Mouse (Mus musculus) ES-E14 (cell line): Measurements from ENCODE around the gene Nr4a1. TPM values are rescaled to one million over a fixed set of nuclear protein-coding genes. Genes with fewer than 3 reads are reported as not detected.

ENCODE experiments used
- DNase-seq: peaks from one replicate; pipeline ENCODE4 v3.0.0-alpha.2; 2013; ENCODE audit warnings: low read depth, low spot score
- H3K27ac ChIP-seq: 2 replicates; pipeline ENCODE4 v1.5.1; 2012; ENCODE audit warnings: low read depth, mild to moderate bottlenecking, low read length, moderate library complexity, mixed read lengths; ENCODE audit not compliant: poor library complexity, insufficient read depth, severe bottlenecking
- H3K36me3 ChIP-seq: 2 replicates; pipeline ENCODE4 v1.6.1; 2012; ENCODE audit warnings: mild to moderate bottlenecking, low read length, moderate library complexity, mixed read lengths; ENCODE audit not compliant: control insufficient read depth, poor library complexity, insufficient read depth, severe bottlenecking
- H3K4me1 ChIP-seq, 2 experiments: fragments of 150-350 bp in 1 of 2; sonication (generic) in 1 of 2; 2 replicates each; pipeline ENCODE4 v1.6.1; 2012; ENCODE audit warnings: low read length in 2 of 2, mild to moderate bottlenecking in 1 of 2, mixed read lengths in 1 of 2; ENCODE audit not compliant: control insufficient read depth in 2 of 2, insufficient read depth in 2 of 2, poor library complexity in 1 of 2
- H3K4me3 ChIP-seq, 2 experiments: fragments of 150-350 bp in 1 of 2; sonication (generic) in 1 of 2; 2 replicates each; pipeline ENCODE4 v1.5.1; 2012; ENCODE audit warnings: low read length in 2 of 2, low read depth in 1 of 2, mild to moderate bottlenecking in 1 of 2, mixed read lengths in 1 of 2; ENCODE audit not compliant: insufficient read depth in 1 of 2, poor library complexity in 1 of 2, severe bottlenecking in 1 of 2
- H3K9ac ChIP-seq: 2 replicates; pipeline ENCODE4 v1.6.1; 2012; ENCODE audit warnings: low read depth, mild to moderate bottlenecking, low read length, mixed read lengths; ENCODE audit not compliant: poor library complexity, insufficient read depth, severe bottlenecking
- H3K9me3 ChIP-seq: fragments of 150-350 bp; sonication (generic); 2 replicates; pipeline ENCODE4 v1.6.1; 2012; ENCODE audit warnings: low read depth, mild to moderate bottlenecking, low read length; ENCODE audit not compliant: control insufficient read depth, insufficient read depth
- CHD2 ChIP-seq: IDR thresholded peaks from 2 replicates; pipeline ENCODE4 v1.6.1; 2014; ENCODE audit warnings: mild to moderate bottlenecking, low read depth, low read length, inconsistent platforms
- HCFC1 ChIP-seq: IDR thresholded peaks from 2 replicates; pipeline ENCODE4 v1.6.1; 2012; ENCODE audit warnings: low read length, inconsistent platforms, borderline replicate concordance; ENCODE audit not compliant: insufficient read depth
- MAFK ChIP-seq: IDR thresholded peaks from 2 replicates; pipeline ENCODE4 v1.6.1; 2014; ENCODE audit warnings: mild to moderate bottlenecking, low read depth, low read length, inconsistent platforms; ENCODE audit not compliant: insufficient read depth
- ZC3H11A ChIP-seq: IDR thresholded peaks from 2 replicates; pipeline ENCODE4 v1.6.1; 2012; ENCODE audit warnings: low read depth, mild to moderate bottlenecking, inconsistent platforms, low read length, borderline replicate concordance
- ZNF384 ChIP-seq: IDR thresholded peaks from 2 replicates; pipeline ENCODE4 v1.6.1; 2012; ENCODE audit warnings: low read depth, low read length, inconsistent platforms
- in situ Hi-C, 2 experiments: fragments of 600-800 bp; cut with MboI; formaldehyde crosslinking; loops; one replicate each; pipeline ENCODE4 v1.15.1; 2025; ENCODE audit warnings: low sequenced_read_pairs in 2 of 2, inconsistent platforms in 1 of 2; ENCODE audit not compliant: unreplicated experiment in 2 of 2
- total RNA-seq: library from RNA; depleted of rRNA; stranded (reverse); fragments of 300-350 nt; gene quantifications from 2 replicates; pipeline ENCODE4 v1.2.3, GENCODE M21; 2012

The Nr4a1 gene
- total RNA-seq, 1 experiment, result 12.1 TPM

DNA sequence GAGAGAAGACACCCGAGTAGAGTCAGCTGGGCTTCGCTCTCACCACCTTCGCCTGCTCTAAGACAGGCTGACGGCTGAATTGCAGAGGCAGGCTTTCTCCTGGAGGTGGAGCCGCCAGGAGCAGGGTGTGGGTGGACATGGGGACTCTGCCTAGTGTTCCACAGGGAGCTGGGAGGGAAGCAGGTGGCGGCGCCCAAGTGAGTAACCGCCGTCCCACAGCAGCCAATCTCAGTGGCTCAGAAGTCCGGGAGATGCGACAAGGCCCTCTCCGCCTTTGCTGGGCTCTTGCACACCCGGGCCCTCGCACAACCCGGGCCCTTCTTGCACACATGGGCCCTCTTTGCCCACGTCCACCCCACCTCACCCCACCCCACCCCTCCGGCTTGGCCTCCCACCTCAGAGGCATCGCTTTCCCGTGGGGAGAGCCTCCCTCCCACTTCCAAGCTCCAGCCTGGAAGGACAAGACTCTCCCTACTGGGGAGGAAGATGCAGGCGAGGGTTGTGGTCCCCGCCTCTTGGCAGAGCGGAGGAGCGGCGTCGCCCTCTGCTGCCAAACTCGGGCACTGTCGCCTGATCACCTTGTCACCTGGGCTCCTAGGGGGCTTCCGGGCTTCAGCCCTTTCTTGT is 15.1 kb upstream of the Nr4a1 start:
- H3K36me3 ChIP-seq, result no peaks in the 10 kb centered on the region
- DNase-seq, result peak; percentile 69
- H3K27ac ChIP-seq, result no peak overlapping the region
- TF ChIP-seq CHD2 (no peak), ZNF384 (no peak)
- H3K9ac ChIP-seq, result peak overlapping the region; percentile 9; the same call in 1 of the 2 replicates
- no peaks in the 10 kb centered on the region for H3K9me3 ChIP-seq
- H3K4me1 ChIP-seq, result peaks cover 0 to 31% of the 10 kb centered on the region in 2 experiments
- in situ Hi-C loops, result no loop called here
- peak overlapping the region; percentile 51 to 55 for H3K4me3 ChIP-seq

DNA sequence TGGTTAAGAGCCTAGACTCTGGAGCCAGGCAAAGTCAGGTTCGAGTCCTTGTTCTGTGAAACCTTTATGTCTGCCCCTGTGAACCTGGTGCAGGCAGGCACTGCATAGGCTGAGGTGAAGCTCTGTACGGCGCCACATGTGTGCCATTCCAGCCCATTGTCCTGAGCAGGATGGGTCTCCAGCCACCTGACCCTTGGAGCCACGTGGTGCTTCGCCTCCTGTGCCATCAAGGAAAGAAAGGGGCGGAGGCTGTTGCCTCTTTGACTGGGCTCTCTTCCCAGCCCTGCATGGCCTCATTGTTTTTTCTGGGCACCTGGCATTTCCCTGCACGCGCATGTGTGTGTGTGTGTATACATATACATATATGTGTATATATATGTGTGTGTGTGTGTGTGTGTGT is 14.2 kb upstream of the Nr4a1 start:
- Histone ChIP-seq H3K4me3 (no peak overlapping the region), H3K9ac (no peak overlapping the region; the same call in 1 of the 2 replicates), H3K9me3 (no peaks in the 10 kb centered on the region), H3K27ac (no peak overlapping the region), H3K36me3 (no peaks in the 10 kb centered on the region), H3K4me1 (peaks cover 0 to 27% of the 10 kb centered on the region in 2 experiments; a peak in 3 of 4 replicates)
- no peak for DNase-seq
- no peak for TF ChIP-seq MAFK
- TF ChIP-seq ZC3H11A, result no peak
- no peak for TF ChIP-seq CHD2
- no peak for TF ChIP-seq ZNF384
- TF ChIP-seq HCFC1, result no peak
- in situ Hi-C loops, result no loop called here

DNA sequence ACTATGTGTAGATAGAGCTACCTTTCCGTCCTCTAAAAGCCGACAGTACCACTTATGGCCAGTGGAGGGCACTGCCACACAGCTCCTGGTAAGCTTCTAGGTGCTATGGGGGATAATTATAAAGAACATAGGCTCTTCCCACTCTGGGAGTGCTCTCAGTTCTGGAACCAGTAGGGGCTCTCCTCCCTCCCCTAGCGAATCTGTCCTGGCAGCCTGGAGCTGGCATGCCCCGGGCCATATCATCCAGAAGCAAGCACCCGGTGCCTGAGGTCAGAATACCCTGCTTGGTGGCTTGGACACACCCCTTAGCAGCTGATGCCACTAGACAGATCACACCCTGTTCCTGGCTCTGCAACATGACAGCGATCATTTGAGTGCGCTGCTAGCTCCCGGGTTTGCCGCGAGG is 13.3 kb upstream of the Nr4a1 start:
- Histone ChIP-seq H3K4me1 (peaks cover 0 to 22% of the 10 kb centered on the region in 2 experiments; a peak in 3 of 4 replicates), H3K9ac (peak overlapping the region; percentile 9; the same call in 1 of the 2 replicates), H3K4me3 (no peak overlapping the region), H3K27ac (no peak overlapping the region), H3K36me3 (no peaks in the 10 kb centered on the region), H3K9me3 (no peaks in the 10 kb centered on the region)
- in situ Hi-C loops, result no loop called here
- TF ChIP-seq ZC3H11A, result 0 out of 2 replicates have a peak, but pooled peaks have one; percentile 60
- no peak for TF ChIP-seq MAFK
- TF ChIP-seq HCFC1, result no peak
- TF ChIP-seq ZNF384, result no peak
- no peak for TF ChIP-seq CHD2
- peak; percentile 77 for DNase-seq

DNA sequence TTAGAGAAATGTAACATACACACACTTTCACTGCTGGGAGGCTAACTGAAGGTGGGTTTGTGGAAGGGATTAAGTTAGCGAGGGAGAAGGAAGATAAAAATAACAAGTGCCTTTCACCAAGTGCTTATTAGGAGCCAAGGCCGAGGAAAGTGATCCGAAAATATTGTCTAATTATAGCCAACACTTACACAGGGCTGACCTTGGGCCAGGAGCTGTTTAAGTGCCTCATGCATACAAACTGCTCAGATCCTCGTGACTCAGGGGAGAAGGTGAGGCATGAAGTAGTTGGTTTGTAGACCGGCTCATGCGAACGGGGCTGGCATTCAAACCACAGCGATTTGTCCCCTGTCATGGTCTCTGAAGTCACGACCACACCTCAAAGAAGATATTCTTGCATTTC is 12.8 kb upstream of the Nr4a1 start:
- H3K4me1 ChIP-seq, result peaks cover 0 to 21% of the 10 kb centered on the region in 2 experiments; a peak in 2 of 4 replicates
- TF ChIP-seq HCFC1, result no peak
- no peak for TF ChIP-seq ZNF384
- TF ChIP-seq CHD2, result no peak
- no peak for TF ChIP-seq ZC3H11A
- no peak for TF ChIP-seq MAFK
- H3K27ac ChIP-seq, result no peak overlapping the region
- in situ Hi-C loops, result no loop called here
- no peaks in the 10 kb centered on the region for H3K9me3 ChIP-seq
- peak overlapping the region; percentile 9; the same call in 1 of the 2 replicates for H3K9ac ChIP-seq
- no peak for DNase-seq
- H3K4me3 ChIP-seq, result no peak overlapping the region
- H3K36me3 ChIP-seq, result no peaks in the 10 kb centered on the region

DNA sequence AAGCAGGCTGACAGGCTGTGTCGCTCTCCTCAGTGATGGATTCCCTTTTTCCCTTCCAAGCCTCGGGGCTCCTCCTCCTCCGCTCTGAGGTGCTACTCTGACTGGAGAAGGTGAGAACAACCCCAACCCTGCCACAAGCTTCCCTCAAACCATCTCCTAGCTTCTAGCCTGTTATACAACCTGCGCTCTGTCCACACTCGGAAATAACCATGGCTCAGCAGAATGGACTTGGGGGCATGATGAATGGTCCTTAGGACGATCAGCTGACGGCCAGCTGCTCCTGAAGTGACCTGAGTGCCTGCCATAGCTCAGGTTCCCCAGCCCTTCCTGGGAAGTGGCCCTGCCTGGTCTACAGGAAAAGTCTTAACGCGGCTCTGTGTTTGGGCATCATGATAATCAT is 12.2 kb upstream of the Nr4a1 start:
- Histone ChIP-seq H3K36me3 (no peaks in the 10 kb centered on the region), H3K9ac (no peak overlapping the region), H3K4me1 (peaks cover 0 to 21% of the 10 kb centered on the region in 2 experiments; a peak in 2 of 4 replicates), H3K4me3 (no peak overlapping the region), H3K9me3 (no peaks in the 10 kb centered on the region), H3K27ac (no peak overlapping the region)
- no peak for TF ChIP-seq ZNF384
- TF ChIP-seq CHD2, result no peak
- no peak for TF ChIP-seq ZC3H11A
- TF ChIP-seq MAFK, result no peak
- no peak for TF ChIP-seq HCFC1
- in situ Hi-C loops, result no loop called here
- DNase-seq, result no peak
